ENCODE assay signal across 25 mouse cellular contexts in the genomic region with DNA sequence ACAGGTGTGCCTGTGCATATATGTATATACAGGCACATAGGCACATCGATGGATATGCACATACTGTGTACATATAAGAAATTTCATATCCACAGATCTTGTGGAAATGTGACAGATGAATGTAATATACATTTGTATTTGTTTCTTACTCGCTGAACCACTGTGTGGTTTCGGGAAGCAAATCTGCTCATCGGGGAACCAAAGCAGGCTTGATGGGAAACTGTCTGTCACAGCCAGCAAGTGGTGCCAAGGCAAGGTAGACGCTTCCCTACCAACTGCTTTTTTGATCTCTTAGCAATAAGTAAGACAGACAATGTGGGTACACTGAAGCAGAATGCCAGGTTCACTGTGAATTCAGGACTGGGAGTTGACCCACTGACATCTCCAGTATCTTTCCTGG.
DNase-seq lines count a peak whose midpoint lies in the region; ATAC-seq and TF ChIP-seq lines count a peak whose summit lies in the region.
"Had no signal": no experiment of that assay in that cellular context is flagged by ENCODE, and none has a peak within 500 bp of the region (broad histone marks: within the 10 kb centered on the region; RNA-seq: fewer than 3 reads in every experiment).

No protein-coding gene starts in this region.

- TF ChIP-seq CTCF in forebrain, postnatal 0 days (IDR thresholded peaks at IDR 0.05; ENCODE audit: low read depth) = no peak
- TF ChIP-seq CTCF in hindbrain, postnatal 0 days (IDR thresholded peaks at IDR 0.05; ENCODE audit: low read depth) = no peak

- no peak overlapping the region for H3K9ac ChIP-seq in forebrain, embryonic 15.5 days (replicated peaks)
- H3K9ac ChIP-seq in forebrain, postnatal 0 days = no peak overlapping the region
- H3K9ac ChIP-seq in forebrain, embryonic 12.5 days = no peak overlapping the region
- H3K9ac ChIP-seq in hindbrain, postnatal 0 days (replicated peaks; ENCODE audit: low read length) = no peak overlapping the region
- no peak overlapping the region for H3K9ac ChIP-seq in hindbrain, embryonic 16.5 days (ENCODE audit: low read depth, low read length)
- H3K9ac ChIP-seq: embryonic facial prominence, embryonic 13.5 days; embryonic facial prominence, embryonic 15.5 days had no signal

- H3K36me3 ChIP-seq in forebrain, embryonic 15.5 days = no peaks in the 10 kb centered on the region
- H3K36me3 ChIP-seq in forebrain, embryonic 10.5 days (replicated peaks) = no peaks in the 10 kb centered on the region
- no peaks in the 10 kb centered on the region for H3K36me3 ChIP-seq in forebrain, postnatal 0 days (ENCODE audit: insufficient read depth)
- H3K36me3 ChIP-seq in forebrain, embryonic 12.5 days (replicated peaks) = no peaks in the 10 kb centered on the region
- no peaks in the 10 kb centered on the region for H3K36me3 ChIP-seq in hindbrain, postnatal 0 days (ENCODE audit: insufficient read depth, low read length)
- no peaks in the 10 kb centered on the region for H3K36me3 ChIP-seq in hindbrain, embryonic 16.5 days (ENCODE audit: control insufficient read depth, insufficient read depth, low read length)
- H3K36me3 ChIP-seq: embryonic facial prominence, embryonic 13.5 days; embryonic facial prominence, embryonic 15.5 days; G1E had no signal

- H3K9me3 ChIP-seq in forebrain, embryonic 15.5 days = no peaks in the 10 kb centered on the region
- no peaks in the 10 kb centered on the region for H3K9me3 ChIP-seq in forebrain, embryonic 10.5 days
- H3K9me3 ChIP-seq in forebrain, postnatal 0 days (ENCODE audit: low read length) = no peaks in the 10 kb centered on the region
- H3K9me3 ChIP-seq in forebrain, embryonic 12.5 days = no peaks in the 10 kb centered on the region
- no peaks in the 10 kb centered on the region for H3K9me3 ChIP-seq in hindbrain, postnatal 0 days (ENCODE audit: low read length)
- H3K9me3 ChIP-seq in hindbrain, embryonic 16.5 days (ENCODE audit: control insufficient read depth, low read length) = no peaks in the 10 kb centered on the region
- H3K9me3 ChIP-seq: embryonic facial prominence, embryonic 13.5 days; embryonic facial prominence, embryonic 15.5 days had no signal

- peaks cover 14% of the 10 kb centered on the region for H3K4me1 ChIP-seq in forebrain, embryonic 15.5 days
- 0 out of 2 replicates have a peak, but pooled peaks cover 4% of the 10 kb centered on the region for H3K4me1 ChIP-seq in forebrain, embryonic 10.5 days
- no peaks in the 10 kb centered on the region for H3K4me1 ChIP-seq in forebrain, postnatal 0 days (ENCODE audit: insufficient read depth)
- no peaks in the 10 kb centered on the region for H3K4me1 ChIP-seq in forebrain, embryonic 12.5 days
- H3K4me1 ChIP-seq in hindbrain, postnatal 0 days (ENCODE audit: insufficient read depth, low read length) = no peaks in the 10 kb centered on the region
- H3K4me1 ChIP-seq in hindbrain, embryonic 16.5 days (ENCODE audit: control insufficient read depth, insufficient read depth, low read depth, low read length) = no peaks in the 10 kb centered on the region
- H3K4me1 ChIP-seq: embryonic facial prominence, embryonic 15.5 days had no signal

- H3K4me3 ChIP-seq in forebrain, embryonic 15.5 days = no peak overlapping the region
- no peak overlapping the region for H3K4me3 ChIP-seq in forebrain, embryonic 10.5 days
- H3K4me3 ChIP-seq in forebrain, postnatal 0 days (ENCODE audit: low read depth, low read length) = no peak overlapping the region
- H3K4me3 ChIP-seq in forebrain, embryonic 12.5 days (replicated peaks) = no peak overlapping the region
- H3K4me3 ChIP-seq in hindbrain, postnatal 0 days (ENCODE audit: low read length) = no peak overlapping the region
- no peak overlapping the region for H3K4me3 ChIP-seq in hindbrain, embryonic 16.5 days (ENCODE audit: low read length)
- H3K4me3 ChIP-seq: embryonic facial prominence, embryonic 13.5 days; embryonic facial prominence, embryonic 15.5 days; erythroblast, embryonic 14.5 days had no signal

- ATAC-seq in forebrain, embryonic 15.5 days (replicated peaks) = no peak
- ATAC-seq in forebrain, postnatal 0 days = no peak
- ATAC-seq in forebrain, embryonic 12.5 days (ENCODE audit: low FRiP score) = no peak
- no peak for ATAC-seq in hindbrain, postnatal 0 days
- ATAC-seq in hindbrain, embryonic 16.5 days = no peak
- ATAC-seq: activated CD4-positive, CD25-positive, alpha-beta regulatory T cell, adult 4 months; CD4-positive, CD25-positive, alpha-beta regulatory T cell, adult 4 months; Patski had no signal

- peak overlapping the region; percentile 59 for H3K27ac ChIP-seq in forebrain, embryonic 15.5 days (replicated peaks)
- H3K27ac ChIP-seq in forebrain, embryonic 10.5 days = no peak overlapping the region
- no peak overlapping the region for H3K27ac ChIP-seq in forebrain, postnatal 0 days (ENCODE audit: low read depth, low read length)
- no peak overlapping the region for H3K27ac ChIP-seq in forebrain, embryonic 12.5 days
- no peak overlapping the region for H3K27ac ChIP-seq in hindbrain, postnatal 0 days
- no peak overlapping the region for H3K27ac ChIP-seq in hindbrain, embryonic 16.5 days (ENCODE audit: low read depth, low read length)
- H3K27ac ChIP-seq: embryonic facial prominence, embryonic 13.5 days; embryonic facial prominence, embryonic 15.5 days had no signal

- H3K27me3 ChIP-seq in forebrain, embryonic 15.5 days = no peaks in the 10 kb centered on the region
- H3K27me3 ChIP-seq in forebrain, embryonic 10.5 days (ENCODE audit: poor library complexity, severe bottlenecking) = no peaks in the 10 kb centered on the region
- H3K27me3 ChIP-seq in forebrain, postnatal 0 days (ENCODE audit: insufficient read depth, low read length) = no peaks in the 10 kb centered on the region
- no peaks in the 10 kb centered on the region for H3K27me3 ChIP-seq in forebrain, embryonic 12.5 days
- H3K27me3 ChIP-seq in hindbrain, postnatal 0 days (ENCODE audit: insufficient read depth, low read length) = no peaks in the 10 kb centered on the region
- no peaks in the 10 kb centered on the region for H3K27me3 ChIP-seq in hindbrain, embryonic 16.5 days (replicated peaks; ENCODE audit: control insufficient read depth, insufficient read depth, low read length)
- H3K27me3 ChIP-seq: CH12.LX; embryonic facial prominence, embryonic 13.5 days; embryonic facial prominence, embryonic 15.5 days; Patski had no signal

- peak; percentile 16 to 20 for DNase-seq in cerebellum, postnatal 10 days
- no peak for DNase-seq in cerebellum, postnatal 36 days
- DNase-seq in forebrain, embryonic 10.5 days (ENCODE audit: extremely low spot score, low spot score) = no peak
- peak; percentile 43 for DNase-seq in forebrain, postnatal 0 days
- DNase-seq in hindbrain, postnatal 0 days (ENCODE audit: low spot score) = peak; percentile 23
- DNase-seq: adrenal gland, adult 8-10 months; adrenal gland, postnatal 14 days; adrenal gland, postnatal 36 days; cerebellum, adult 11 months; cerebellum, adult 18-20 months; cerebellum, adult 8-10 months; cerebellum, adult 9-11 months; cerebellum, postnatal 25 days; embryo, embryonic 11 days had no signal

- 53% methylated on average over 5 of the region's 5 CpGs for WGBS in forebrain, embryonic 15.5 days
- WGBS in forebrain, embryonic 10.5 days = 94% methylated on average over 5 of the region's 5 CpGs
- WGBS in forebrain, postnatal 0 days = 57% methylated on average over 5 of the region's 5 CpGs
- 90% methylated on average over 5 of the region's 5 CpGs for WGBS in forebrain, embryonic 12.5 days
- 71% methylated on average over 5 of the region's 5 CpGs for WGBS in hindbrain, postnatal 0 days
- WGBS in hindbrain, embryonic 16.5 days = 79% methylated on average over 5 of the region's 5 CpGs

- H3K4me2 ChIP-seq in forebrain, embryonic 15.5 days (replicated peaks) = no peak overlapping the region
- H3K4me2 ChIP-seq in forebrain, postnatal 0 days (ENCODE audit: low read depth) = no peak overlapping the region
- no peak overlapping the region for H3K4me2 ChIP-seq in forebrain, embryonic 12.5 days
- H3K4me2 ChIP-seq in hindbrain, postnatal 0 days (ENCODE audit: low read depth, low read length) = no peak overlapping the region
- no peak overlapping the region for H3K4me2 ChIP-seq in hindbrain, embryonic 16.5 days (ENCODE audit: low read length)
- H3K4me2 ChIP-seq: embryonic facial prominence, embryonic 13.5 days; embryonic facial prominence, embryonic 15.5 days had no signal

Comparison
In these comparisons a context has a peak if more than half of its experiments do, and no peak if none do; other contexts are left out.
1. DNase-seq: peak in cerebellum, postnatal 10 days (2 of 2), forebrain, postnatal 0 days (single experiment) and hindbrain, postnatal 0 days (single experiment); none in cerebellum, postnatal 36 days (0 of 2) and forebrain, embryonic 10.5 days (single experiment).